In genomic region chr17:27555512-27556172, GRCm38 (mm10) we compare ENCODE assay signal across 8 mouse cellular contexts. TPM values are rescaled to one million over a fixed set of nuclear protein-coding genes. Genes with fewer than 3 reads are reported as not detected.
A peak's percentile ranks its signal among the peaks of the same experiment; 100 is the strongest.
DNase-seq lines count a peak whose midpoint lies in the region; ATAC-seq and TF ChIP-seq lines count a peak whose summit lies in the region.

No protein-coding gene starts in this region.

- peaks cover 8% of the 10 kb centered on the region for H3K9me3 ChIP-seq in CH12.LX (replicated peaks; ENCODE audit: low read length)
- H3K9me3 ChIP-seq in forebrain, embryonic 12.5 days, result no peaks in the 10 kb centered on the region
- H3K9me3 ChIP-seq in hindbrain, embryonic 13.5 days, result no peaks in the 10 kb centered on the region
- H3K9me3 ChIP-seq in midbrain, embryonic 16.5 days (replicated peaks; ENCODE audit: control insufficient read depth, low read length, poor library complexity, severe bottlenecking), result no peaks in the 10 kb centered on the region

- peaks cover 10 to 34% of the 10 kb centered on the region in 2 experiments for H3K4me1 ChIP-seq in CH12.LX (ENCODE audit: control insufficient read depth in 1 of 2, insufficient read depth in 2 of 2)
- H3K4me1 ChIP-seq in forebrain, embryonic 12.5 days, result peaks cover 48% of the 10 kb centered on the region
- H3K4me1 ChIP-seq in hindbrain, embryonic 13.5 days (replicated peaks), result peaks cover 43% of the 10 kb centered on the region
- H3K4me1 ChIP-seq in midbrain, embryonic 16.5 days (ENCODE audit: control insufficient read depth, insufficient read depth, low read length), result peaks cover 31% of the 10 kb centered on the region

- H3K27ac ChIP-seq in CH12.LX (ENCODE audit: insufficient read depth, low read depth), result peak overlapping the region; percentile 94
- peak overlapping the region; percentile 98 for H3K27ac ChIP-seq in forebrain, embryonic 12.5 days
- peak overlapping the region; percentile 94 for H3K27ac ChIP-seq in hindbrain, embryonic 13.5 days
- no peak overlapping the region; the same call in 1 of the 2 replicates for H3K27ac ChIP-seq in midbrain, embryonic 16.5 days (ENCODE audit: low read length)

- TF ChIP-seq POLR2A in CH12.LX (IDR thresholded peaks at IDR 0.05; ENCODE audit: low read depth, low read length), result no peak

- ATAC-seq in forebrain, embryonic 12.5 days (ENCODE audit: low FRiP score), result peak; percentile 7; the same call in 1 of the 2 replicates
- ATAC-seq in hindbrain, embryonic 13.5 days (ENCODE audit: low FRiP score), result no peak
- ATAC-seq in midbrain, embryonic 16.5 days, result 0 out of 2 replicates have a peak, but pooled peaks have one; percentile 18

- dilution Hi-C loops in CH12.LX (cut with MboI; ENCODE audit: extremely low pct_ligation_motif_present, extremely low pct_unique_long_range_greater_than_20kb, low sequenced_read_pairs), result no loop called here

- no peak for TF ChIP-seq RAD21 in CH12.LX (IDR thresholded peaks at IDR 0.05; ENCODE audit: low read depth, low read length)

- peak overlapping the region in 1 of 3 experiments; percentile 78 for H3K4me3 ChIP-seq in CH12.LX (replicated peaks in 1 of 3; ENCODE audit: low read depth in 2 of 3, low read length in 2 of 3, poor library complexity in 1 of 3)
- peak overlapping the region; percentile 72 for H3K4me3 ChIP-seq in forebrain, embryonic 12.5 days (replicated peaks)
- peak overlapping the region; percentile 69 for H3K4me3 ChIP-seq in hindbrain, embryonic 13.5 days
- peak overlapping the region; percentile 88 for H3K4me3 ChIP-seq in midbrain, embryonic 16.5 days (ENCODE audit: low read depth, low read length)

- no peak for TF ChIP-seq CTCF in CH12.LX (conservative IDR thresholded peaks at IDR 0.05 in 1 of 2, IDR thresholded peaks at IDR 0.05 in 1 of 2; ENCODE audit: low read depth in 2 of 2, low read length in 2 of 2)

- peak overlapping the region; percentile 48; the same call in 1 of the 2 replicates for H3K9ac ChIP-seq in CH12.LX (ENCODE audit: insufficient read depth, low read depth)
- H3K9ac ChIP-seq in forebrain, embryonic 12.5 days, result peak overlapping the region; percentile 96
- H3K9ac ChIP-seq in hindbrain, embryonic 13.5 days, result peak overlapping the region; percentile 90
- peak overlapping the region; percentile 94; the same call in 1 of the 2 replicates for H3K9ac ChIP-seq in midbrain, embryonic 16.5 days (ENCODE audit: low read depth, low read length)

- peaks cover 37% of the 10 kb centered on the region for H3K79me2 ChIP-seq in CH12.LX (replicated peaks; ENCODE audit: control insufficient read depth, extremely low read depth, insufficient read depth, poor library complexity, severe bottlenecking)

- peak; percentile 38; the same call in 1 of the 2 replicates for TF ChIP-seq EP300 in CH12.LX (IDR thresholded peaks at IDR 0.05; ENCODE audit: low read length)

- H3K27me3 ChIP-seq in CH12.LX (replicated peaks), result peaks cover 18% of the 10 kb centered on the region
- H3K27me3 ChIP-seq in forebrain, embryonic 12.5 days, result peaks cover 4% of the 10 kb centered on the region
- H3K27me3 ChIP-seq in hindbrain, embryonic 13.5 days, result peaks cover 18% of the 10 kb centered on the region
- peaks cover 9% of the 10 kb centered on the region for H3K27me3 ChIP-seq in midbrain, embryonic 16.5 days (ENCODE audit: control insufficient read depth, insufficient read depth, low read depth, low read length)

- peak overlapping the region; percentile 76; the same call in 1 of the 2 replicates for H3K4me2 ChIP-seq in CH12.LX (ENCODE audit: insufficient read depth, low read depth, poor library complexity, severe bottlenecking)
- peak overlapping the region; percentile 89 for H3K4me2 ChIP-seq in forebrain, embryonic 12.5 days
- H3K4me2 ChIP-seq in hindbrain, embryonic 13.5 days, result peak overlapping the region; percentile 85
- H3K4me2 ChIP-seq in midbrain, embryonic 16.5 days (ENCODE audit: low read length), result peak overlapping the region; percentile 76

- under 1% methylated on average over 52 of the region's 55 CpGs for WGBS in forebrain, embryonic 12.5 days
- WGBS in hindbrain, embryonic 13.5 days, result 0% methylated on average over 44 of the region's 55 CpGs
- WGBS in midbrain, embryonic 16.5 days, result under 1% methylated on average over 54 of the region's 55 CpGs

- in situ Hi-C loops in CH12.LX (cut with MboI; ENCODE audit: low pct_ligation_motif_present, low pct_unique_long_range_greater_than_20kb, low sequenced_read_pairs), result no loop called here

- peaks cover 0 to 6% of the 10 kb centered on the region in 2 experiments for H3K36me3 ChIP-seq in CH12.LX (replicated peaks in 1 of 2; ENCODE audit: control insufficient read depth in 1 of 2, insufficient read depth in 1 of 2, low read length in 1 of 2)
- peaks cover under 1% of the 10 kb centered on the region; the same call in 1 of the 2 replicates for H3K36me3 ChIP-seq in forebrain, embryonic 12.5 days (replicated peaks)
- H3K36me3 ChIP-seq in hindbrain, embryonic 13.5 days, result no peaks in the 10 kb centered on the region
- no peaks in the 10 kb centered on the region for H3K36me3 ChIP-seq in midbrain, embryonic 16.5 days (ENCODE audit: control insufficient read depth, insufficient read depth, low read length)

- DNase-seq in CH12.LX (ENCODE audit: extremely low read depth), result peak; percentile 80
- DNase-seq in adrenal gland, postnatal 25 days, result peak; percentile 63
- peak; percentile 89 for DNase-seq in liver
- DNase-seq in testis, postnatal 10 days (ENCODE audit: low spot score), result peak; percentile 77
- DNase-seq in right cerebral cortex, postnatal 25 days, result no peak

TF ChIP-seq in CH12.LX, 34 proteins besides CTCF, POLR2A, EP300 and RAD21:
- TF ChIP-seq TCF12 (IDR thresholded peaks at IDR 0.05; ENCODE audit: low read depth, low read length), result peak; percentile 42
- TF ChIP-seq GABPA (IDR thresholded peaks at IDR 0.05; ENCODE audit: insufficient replicate concordance, low read depth, low read length), result no peak
- TF ChIP-seq MEF2A (IDR thresholded peaks at IDR 0.05; ENCODE audit: borderline replicate concordance, low read depth, low read length), result peak; percentile 56
- TF ChIP-seq MYC (IDR thresholded peaks at IDR 0.05; ENCODE audit: low read depth, low read length), result 0 out of 2 replicates have a peak, but pooled peaks have one; percentile 58
- peak; percentile 84 for TF ChIP-seq MAX (IDR thresholded peaks at IDR 0.05; ENCODE audit: low read length)
- no peak for TF ChIP-seq JUN (IDR thresholded peaks at IDR 0.05; ENCODE audit: insufficient read depth, low read depth, low read length)
- no peak for TF ChIP-seq NRF1 (IDR thresholded peaks at IDR 0.05; ENCODE audit: low read depth, low read length)
- no peak for TF ChIP-seq ZKSCAN1 (IDR thresholded peaks at IDR 0.05; ENCODE audit: borderline replicate concordance, low read depth, low read length)
- TF ChIP-seq ETS1 (conservative IDR thresholded peaks at IDR 0.05; ENCODE audit: low read depth, low read length), result peak; percentile 34; the same call in 1 of the 2 replicates
- 0 out of 2 replicates have a peak, but pooled peaks have one; percentile 20 for TF ChIP-seq RCOR1 (conservative IDR thresholded peaks at IDR 0.05; ENCODE audit: low read depth, low read length)
- peak; percentile 73; the same call in 1 of the 2 replicates for TF ChIP-seq MXI1 (IDR thresholded peaks at IDR 0.05; ENCODE audit: low read depth, low read length)
- no peak; the same call in 1 of the 2 replicates for TF ChIP-seq IRF4 (IDR thresholded peaks at IDR 0.05; ENCODE audit: low read depth, low read length)
TF ChIP-seq in CH12.LX: peak in this region for 7.

RNA-seq across cellular contexts. Expression of gene Hmga1, which starts 0.7 kb away (rescaled TPM):
- total RNA-seq in CH12.LX (2012; rRNA removed), result 88.7 and 117 TPM in 2 replicates
- 42.8 and 43.8 TPM in 2 replicates for total RNA-seq in CH12.LX (2014; rRNA removed)
- polyA plus RNA-seq in CH12.LX (2012; ENCODE audit: insufficient read length, low read depth), result 83.7 and 125 TPM in 2 replicates
- 14.3 and 15.5 TPM in 2 replicates for total RNA-seq in adrenal gland, postnatal 25 days (2021)
- 214 and 228 TPM in 2 replicates for polyA plus RNA-seq in forebrain, embryonic 12.5 days (2016; fragmentation: Nextera tagmentation; extraction: Ambion mirVana)
- 113 and 126 TPM in 2 replicates for polyA plus RNA-seq in hindbrain, embryonic 13.5 days (2015; fragmentation: Nextera tagmentation; extraction: Ambion mirVana)
- 124 and 134 TPM in 2 replicates for polyA plus RNA-seq in midbrain, embryonic 16.5 days (2015; fragmentation: Nextera tagmentation; extraction: Ambion mirVana)

RNA-seq across cellular contexts. Expression of gene AI413582, which starts 9.9 kb away (rescaled TPM):
- total RNA-seq in CH12.LX (2012; rRNA removed) (23.2 and 30.2 TPM in 2 replicates), CH12.LX (2014; rRNA removed) (14.0 and 14.6 TPM in 2 replicates)
- polyA plus RNA-seq in CH12.LX (2012; ENCODE audit: insufficient read length, low read depth), result 34.5 and 43.6 TPM in 2 replicates
- 12.7 and 27.6 TPM in 2 replicates for total RNA-seq in adrenal gland, postnatal 25 days (2021)
- polyA plus RNA-seq in forebrain, embryonic 12.5 days (2016; fragmentation: Nextera tagmentation; extraction: Ambion mirVana), result 14.0 and 16.6 TPM in 2 replicates
- polyA plus RNA-seq in hindbrain, embryonic 13.5 days (2015; fragmentation: Nextera tagmentation; extraction: Ambion mirVana), result 43.5 and 44.8 TPM in 2 replicates
- polyA plus RNA-seq in midbrain, embryonic 16.5 days (2015; fragmentation: Nextera tagmentation; extraction: Ambion mirVana), result 55.4 and 65.8 TPM in 2 replicates

RNA-seq across cellular contexts. Expression of gene Grm4, which starts 34.4 kb away (rescaled TPM):
- total RNA-seq in CH12.LX (2012; rRNA removed) (not detected in 2 replicates), CH12.LX (2014; rRNA removed) (not detected in 2 replicates)
- not detected in 2 replicates for polyA plus RNA-seq in CH12.LX (2012; ENCODE audit: insufficient read length, low read depth)
- total RNA-seq in adrenal gland, postnatal 25 days (2021), result 3.1 and 4.8 TPM in 2 replicates
- polyA plus RNA-seq in forebrain, embryonic 12.5 days (2016; fragmentation: Nextera tagmentation; extraction: Ambion mirVana), result 2.4 TPM in 2 replicates
- 4.8 and 5.2 TPM in 2 replicates for polyA plus RNA-seq in hindbrain, embryonic 13.5 days (2015; fragmentation: Nextera tagmentation; extraction: Ambion mirVana)
- polyA plus RNA-seq in midbrain, embryonic 16.5 days (2015; fragmentation: Nextera tagmentation; extraction: Ambion mirVana), result 7.5 and 11.0 TPM in 2 replicates
